ENCODE assay signal across 9 mouse cellular contexts in the genomic region with DNA sequence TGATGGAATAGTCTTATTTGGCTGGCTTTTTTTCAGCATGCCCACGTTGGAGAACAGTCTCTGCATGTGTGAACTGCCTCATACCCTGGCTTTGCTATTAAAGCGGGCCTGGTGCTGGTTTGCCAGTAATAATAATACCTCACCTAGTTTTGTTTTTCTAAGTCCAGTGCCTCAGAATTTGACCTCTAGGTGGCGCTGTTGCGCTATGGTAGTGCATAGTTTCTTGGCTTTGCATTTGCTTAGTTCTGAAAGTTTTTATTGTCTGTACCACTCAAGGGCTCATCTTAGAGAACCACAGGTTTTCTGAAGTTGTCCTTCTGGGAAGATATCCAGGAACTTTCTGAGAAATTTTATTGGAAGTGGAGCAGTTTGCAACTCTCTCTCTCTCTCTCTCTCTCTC. TPM values are rescaled to one million over a fixed set of nuclear protein-coding genes. Genes with fewer than 3 reads are reported as not detected.
DNase-seq lines count a peak whose midpoint lies in the region; ATAC-seq lines count a peak whose summit lies in the region.
"Had no signal": no experiment of that assay in that cellular context is flagged by ENCODE, and none has a peak within 500 bp of the region (broad histone marks: within the 10 kb centered on the region; RNA-seq: fewer than 3 reads in every experiment).

No protein-coding gene starts in this region.

- H3K9ac ChIP-seq in hindbrain, embryonic 11.5 days (ENCODE audit: low read depth, low read length), result no peak overlapping the region
- no peak overlapping the region for H3K9ac ChIP-seq in hindbrain, embryonic 12.5 days
- H3K9ac ChIP-seq: embryonic facial prominence, embryonic 15.5 days had no signal

- intact Hi-C loops in left cerebral cortex, postnatal 25 days (cut with DNase I), result loop anchor here (5.0 kb wide), 1 partner anchor 737 kb away; no protein-coding TSS in a partner anchor

- no peak overlapping the region for H3K4me2 ChIP-seq in hindbrain, embryonic 11.5 days (replicated peaks; ENCODE audit: low read depth, low read length)
- H3K4me2 ChIP-seq in hindbrain, embryonic 12.5 days (replicated peaks), result no peak overlapping the region
- H3K4me2 ChIP-seq: embryonic facial prominence, embryonic 15.5 days had no signal

- no peak overlapping the region for H3K4me3 ChIP-seq in hindbrain, embryonic 11.5 days (ENCODE audit: low read depth, low read length)
- H3K4me3 ChIP-seq in hindbrain, embryonic 12.5 days, result no peak overlapping the region
- H3K4me3 ChIP-seq: embryonic facial prominence, embryonic 15.5 days had no signal

- ATAC-seq in hindbrain, embryonic 11.5 days (ENCODE audit: low FRiP score), result no peak
- ATAC-seq in hindbrain, embryonic 12.5 days (ENCODE audit: low FRiP score), result no peak

- H3K27ac ChIP-seq in hindbrain, embryonic 11.5 days (ENCODE audit: low read depth, low read length), result no peak overlapping the region
- H3K27ac ChIP-seq in hindbrain, embryonic 12.5 days, result no peak overlapping the region
- H3K27ac ChIP-seq: embryonic facial prominence, embryonic 15.5 days had no signal

- H3K27me3 ChIP-seq in hindbrain, embryonic 11.5 days (ENCODE audit: control insufficient read depth, insufficient read depth, low read length), result no peaks in the 10 kb centered on the region
- H3K27me3 ChIP-seq in hindbrain, embryonic 12.5 days, result no peaks in the 10 kb centered on the region
- H3K27me3 ChIP-seq: embryonic facial prominence, embryonic 15.5 days had no signal

- H3K36me3 ChIP-seq in hindbrain, embryonic 11.5 days (ENCODE audit: control insufficient read depth, insufficient read depth, low read length), result no peaks in the 10 kb centered on the region
- H3K36me3 ChIP-seq in hindbrain, embryonic 12.5 days, result peaks cover 24% of the 10 kb centered on the region

- H3K4me1 ChIP-seq in hindbrain, embryonic 11.5 days (replicated peaks; ENCODE audit: control insufficient read depth, insufficient read depth, low read length), result no peaks in the 10 kb centered on the region
- no peaks in the 10 kb centered on the region for H3K4me1 ChIP-seq in hindbrain, embryonic 12.5 days
- H3K4me1 ChIP-seq: embryonic facial prominence, embryonic 15.5 days had no signal

- no peaks in the 10 kb centered on the region for H3K9me3 ChIP-seq in hindbrain, embryonic 11.5 days (ENCODE audit: control insufficient read depth, low read length)
- H3K9me3 ChIP-seq in hindbrain, embryonic 12.5 days (replicated peaks), result no peaks in the 10 kb centered on the region
- H3K9me3 ChIP-seq: embryonic facial prominence, embryonic 15.5 days had no signal

- DNase-seq in hindbrain, embryonic 11.5 days (ENCODE audit: low spot score), result peak; percentile 91
- peak; percentile 81 for DNase-seq in adipocyte (ENCODE audit: low spot score)
- DNase-seq in embryo, embryonic 10.5 days (ENCODE audit: low spot score), result peak; percentile 90
- peak; percentile 83 for DNase-seq in heart, postnatal 4 days
- peak; percentile 81 to 84 for DNase-seq in left cerebral cortex, postnatal 25 days (ENCODE audit: low spot score in 2 of 2)
- peak; percentile 79 for DNase-seq in ovary, postnatal 14 days (ENCODE audit: low spot score)
- DNase-seq in thymus, postnatal 10 days (ENCODE audit: low spot score in 2 of 2), result peak; percentile 31 to 77

- WGBS in hindbrain, embryonic 11.5 days, result 7% methylated on average over 4 of the region's 4 CpGs
- WGBS in hindbrain, embryonic 12.5 days, result 7% methylated on average over 4 of the region's 4 CpGs

RNA-seq across cellular contexts. Expression of a gene that starts 22.0 kb away (rescaled TPM):
- not detected in 2 replicates for polyA plus RNA-seq in hindbrain, embryonic 11.5 days (2014; fragmentation: Nextera tagmentation; extraction: Ambion mirVana)
- not detected in 2 replicates for polyA plus RNA-seq in hindbrain, embryonic 12.5 days (2016; fragmentation: Nextera tagmentation; extraction: Ambion mirVana)
- total RNA-seq in heart, postnatal 4 days (2021), result not detected
- not detected for total RNA-seq in left cerebral cortex, postnatal 25 days (2021)
- polyA plus RNA-seq: embryonic facial prominence, embryonic 15.5 days had no signal

RNA-seq across cellular contexts. Expression of a gene that starts 22.6 kb away (rescaled TPM):
- polyA plus RNA-seq in hindbrain, embryonic 11.5 days (2014; fragmentation: Nextera tagmentation; extraction: Ambion mirVana), result 55.0 and 55.2 TPM in 2 replicates
- 63.3 and 69.0 TPM in 2 replicates for polyA plus RNA-seq in hindbrain, embryonic 12.5 days (2016; fragmentation: Nextera tagmentation; extraction: Ambion mirVana)
- 10 to 100 TPM; 50.8 to 52.6 TPM for total RNA-seq in heart, postnatal 4 days (2021)
- total RNA-seq in left cerebral cortex, postnatal 25 days (2021), result 10 to 100 TPM; 58.4 to 63.8 TPM

RNA-seq across cellular contexts. Expression of a gene that starts 35.2 kb away (rescaled TPM):
- polyA plus RNA-seq in hindbrain, embryonic 11.5 days (2014; fragmentation: Nextera tagmentation; extraction: Ambion mirVana), result 51.2 and 67.2 TPM in 2 replicates
- 48.9 and 56.1 TPM in 2 replicates for polyA plus RNA-seq in hindbrain, embryonic 12.5 days (2016; fragmentation: Nextera tagmentation; extraction: Ambion mirVana)
- 10 to 100 TPM; 28.9 to 31.2 TPM for total RNA-seq in heart, postnatal 4 days (2021)
- 10 to 100 TPM; 11.2 to 13.3 TPM for total RNA-seq in left cerebral cortex, postnatal 25 days (2021)
